Mouse (Mus musculus): ENCODE data around the gene Ankrd24.
"Not testable (repeated sequence)": the region's sequence is repeated elsewhere in the genome, so short reads cannot be mapped to it uniquely, and the experiment has no call there.

The Ankrd24 gene

DNA sequence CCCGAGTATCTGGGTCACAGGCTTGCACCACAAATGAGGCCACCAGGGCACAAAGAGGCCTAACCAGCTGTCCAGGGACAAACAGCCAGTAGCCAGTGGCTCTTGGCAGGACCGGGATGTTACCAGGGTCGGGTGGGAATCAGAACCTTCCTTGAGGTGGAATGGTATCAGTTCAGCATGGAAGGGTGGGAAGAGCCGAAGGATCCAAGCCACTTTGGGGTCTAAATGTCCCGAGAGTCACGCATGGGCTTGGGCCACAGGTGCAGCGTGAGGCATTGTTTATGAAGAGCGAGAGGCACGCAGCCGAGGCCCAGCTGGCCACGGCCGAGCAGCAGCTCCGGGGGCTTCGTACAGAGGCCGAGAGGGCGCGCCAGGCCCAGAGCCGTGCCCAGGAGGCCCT lies 16.4 kb downstream of the Ankrd24 start:
- DNase-seq (ENCODE audit: low read depth), result no peak

GRCm38 (mm10) chr10:81645391-81645790 lies 17.1 kb downstream of the Ankrd24 start:
- DNase-seq (ENCODE audit: low read depth), result no peak

GRCm38 (mm10) chr10:81646015-81646555 lies 17.7 kb downstream of the Ankrd24 start:
- DNase-seq (ENCODE audit: low read depth), result no peak

DNA sequence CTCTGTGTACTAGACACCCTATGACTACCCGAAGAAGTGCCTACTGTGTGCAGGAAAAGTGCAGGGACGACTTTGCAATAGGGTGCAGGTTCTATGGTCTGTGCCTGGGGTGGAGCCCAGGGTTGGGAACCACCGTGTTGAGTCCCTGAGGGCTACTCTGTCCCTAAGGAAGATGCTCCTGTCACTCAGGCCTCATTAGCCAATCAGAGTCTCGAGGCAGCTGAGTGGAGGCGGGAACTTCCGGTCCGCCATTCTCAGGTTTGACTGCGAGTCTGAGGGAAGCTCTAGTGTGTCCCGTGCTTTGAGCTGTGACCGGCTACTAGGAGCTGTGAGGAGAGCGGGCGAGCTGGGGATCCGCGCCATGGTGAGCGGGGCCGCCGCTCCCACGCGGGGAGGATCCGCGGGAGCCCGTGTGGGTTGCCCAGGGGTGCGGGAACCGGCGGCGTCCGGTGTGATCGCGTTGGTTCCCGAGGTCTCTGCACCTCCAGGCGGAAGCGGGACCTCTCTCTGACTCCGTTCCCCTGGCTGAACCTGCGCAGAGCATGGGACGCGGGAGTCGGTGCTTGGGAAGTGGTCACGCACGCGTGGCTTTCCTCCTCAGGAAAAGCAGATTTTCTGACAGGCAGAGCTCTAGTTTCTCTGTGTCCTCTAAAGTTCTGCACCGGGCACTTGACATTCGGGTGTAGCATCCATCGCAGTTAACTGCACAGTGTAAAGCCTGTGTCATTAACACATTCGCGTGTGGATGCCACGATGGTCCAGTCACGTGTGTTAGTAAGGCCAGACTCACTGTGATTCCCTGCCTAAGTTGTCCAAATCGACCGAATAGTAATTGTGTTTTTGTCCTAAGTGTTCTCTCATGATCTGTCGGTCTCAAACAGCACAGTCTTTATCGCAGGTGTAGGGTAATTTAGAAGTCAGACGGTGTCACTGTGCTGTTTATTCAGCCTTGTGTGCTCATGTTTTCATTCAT lies 20.7 kb downstream of the Ankrd24 start, which contains the start of gene Gm10778:
Gene Gm10778 (plus strand): TSS at position 257 of the 973 bp plus-strand sequence.
- peak; percentile 93 for DNase-seq (ENCODE audit: low read depth)

DNA sequence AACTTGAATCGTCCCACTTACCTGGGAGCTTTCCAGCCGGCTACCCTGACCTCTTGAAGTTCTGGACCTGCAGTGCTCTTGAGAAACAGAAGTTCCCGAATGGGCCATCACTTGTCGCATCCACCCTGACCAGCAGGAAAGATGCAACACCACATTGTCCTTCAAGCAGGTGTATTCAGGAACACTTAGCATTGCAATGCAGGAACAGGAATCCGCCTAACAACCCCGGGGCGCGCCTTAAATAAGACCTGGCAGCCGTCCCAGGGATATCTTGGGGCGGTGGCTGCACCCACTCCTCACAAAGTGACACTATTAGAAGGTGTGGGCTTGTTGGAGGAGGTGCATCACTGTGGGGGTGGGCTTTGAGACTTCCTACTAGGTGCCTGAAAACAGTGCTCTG lies 26.8 kb downstream of the Ankrd24 start:
- DNase-seq (ENCODE audit: low read depth), result no peak

DNA sequence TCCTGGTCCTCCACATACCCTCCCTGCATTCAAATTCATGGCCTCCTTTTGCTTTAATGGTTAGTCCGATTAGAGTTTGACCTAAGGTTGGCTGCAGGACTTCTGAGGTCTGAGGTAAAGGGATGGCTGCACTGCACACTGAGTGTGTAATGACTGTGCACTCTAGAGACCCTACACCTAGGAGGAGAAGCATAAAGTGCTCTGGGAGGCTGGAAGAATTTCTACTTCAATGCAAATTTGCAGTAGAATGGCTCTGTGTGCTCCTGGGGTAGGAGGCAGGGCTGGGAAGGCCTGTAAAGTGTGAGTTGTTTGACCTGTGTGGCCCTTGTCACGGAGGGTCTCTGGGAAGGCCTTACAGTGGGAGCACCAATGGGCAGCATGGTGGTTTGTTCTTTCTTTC lies 27.8 kb downstream of the Ankrd24 start:
- DNase-seq (ENCODE audit: low read depth), result no peak

DNA sequence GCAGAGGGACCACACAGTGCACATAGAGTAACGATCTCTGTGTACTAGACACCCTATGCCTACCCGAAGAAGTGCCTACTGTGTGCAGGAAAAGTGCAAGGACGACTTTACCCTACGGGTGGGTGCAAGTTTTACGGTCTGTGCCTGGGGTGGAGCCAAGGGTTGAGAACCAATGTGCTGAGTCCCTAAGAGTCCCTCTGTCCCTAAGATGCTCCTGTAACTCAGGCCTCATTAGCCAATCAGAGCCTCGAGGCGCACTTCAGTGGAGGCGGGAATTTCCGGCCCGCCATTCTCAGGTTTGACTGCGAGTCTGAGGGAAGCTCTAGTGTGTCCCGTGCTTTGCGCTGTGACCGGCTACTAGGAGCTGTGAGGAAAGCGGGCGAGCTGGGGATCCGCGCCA lies 58.8 kb downstream of the Ankrd24 start:
- DNase-seq (ENCODE audit: low read depth), result not testable (repeated sequence)
